Mouse (Mus musculus) monocyte, adult 5-6 weeks (primary cell): ENCODE results near the gene Pih1d1. TPM values are rescaled to one million over a fixed set of nuclear protein-coding genes. Genes with fewer than 3 reads are reported as not detected.
"Not testable (repeated sequence)": the region's sequence is repeated elsewhere in the genome, so short reads cannot be mapped to it uniquely, and the experiment has no call there.

ENCODE experiments used
- ATAC-seq: fragments of 153-309, 156-312 bp; replicated peaks from 2 replicates; pipeline ENCODE4 v1.8.0; 2017; ENCODE audit warnings: mild to moderate bottlenecking; ENCODE audit not compliant: low TSS enrichment, insufficient number of reproducible peaks, severe bottlenecking, poor library complexity, low FRiP score
- total RNA-seq: library from RNA; stranded (forward); fragments of 200-1000, 200-491, 200-594 nt; gene quantifications from 3 replicates; pipeline ENCODE4 v1.2.3, GENCODE M21; 2017

Pih1d1 gene
- total RNA-seq = 23.4 to 37.8 TPM (median 26.8 TPM) in 3 replicates

- peak; percentile 81 for ATAC-seq
Observed at GRCm38 (mm10) chr7:45154096-45154992, at the start of gene Pih1d1, which contains the start of gene Aldh16a1. Pih1d1 (plus strand) TSS chr7:45154303. Aldh16a1 (minus strand) TSS chr7:45154584.

- ATAC-seq = no peak
Observed at GRCm38 (mm10) chr7:45104941-45105340, 49.2 kb upstream of the Pih1d1 start.

- no peak for ATAC-seq
Observed at GRCm38 (mm10) chr7:45105491-45105890, 48.6 kb upstream of the Pih1d1 start.

- no peak for ATAC-seq
Observed at GRCm38 (mm10) chr7:45106441-45106840, 47.7 kb upstream of the Pih1d1 start.

DNA sequence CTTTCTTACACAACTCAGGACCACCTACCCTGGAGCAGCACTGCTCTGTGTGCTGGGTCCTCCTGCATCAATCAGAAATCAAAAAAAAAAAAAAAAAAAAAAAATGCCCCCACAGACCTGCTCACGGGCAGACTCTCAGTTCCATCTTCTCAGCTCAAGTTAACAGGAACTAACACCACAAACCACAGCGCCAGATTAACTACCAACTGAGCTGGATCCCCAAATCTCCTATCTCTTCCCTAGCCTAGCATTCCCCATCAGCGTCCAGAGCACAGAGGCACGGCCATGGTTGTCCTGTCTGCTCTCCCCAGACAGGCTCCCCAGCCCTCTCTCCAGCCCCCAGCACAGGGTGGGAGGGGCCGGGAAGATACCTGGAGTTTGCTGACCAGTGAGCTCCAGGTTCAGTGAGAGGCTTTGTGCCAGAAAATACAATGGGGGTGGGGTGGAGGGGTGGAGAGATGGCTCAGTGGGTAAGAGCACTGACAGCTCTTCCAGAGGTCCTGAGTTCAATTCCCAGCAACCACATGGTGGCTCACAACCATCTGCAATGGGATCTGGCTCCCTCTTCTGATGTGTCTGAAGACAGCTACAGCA is 47.0 kb upstream of the Pih1d1 start:
- no peak for ATAC-seq

DNA sequence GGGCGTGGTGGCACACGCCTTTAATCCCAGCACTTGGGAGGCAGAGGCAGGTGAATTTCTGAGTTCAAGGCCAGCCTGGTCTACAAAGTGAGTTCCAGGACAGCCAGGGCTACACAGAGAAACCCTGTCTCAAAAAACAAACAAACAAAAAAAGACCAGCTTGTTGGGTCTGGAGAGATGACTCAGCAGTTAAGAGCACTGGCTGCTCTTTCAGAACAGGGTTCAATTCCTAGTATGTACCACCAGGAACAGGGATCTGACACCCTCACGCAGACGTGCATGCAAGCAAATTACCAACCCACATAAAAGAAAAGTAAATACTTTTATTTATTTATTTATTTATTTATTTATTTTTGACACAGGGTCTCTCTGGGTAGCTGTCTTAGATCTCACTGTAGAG is 44.0 kb upstream of the Pih1d1 start:
- ATAC-seq = not testable (repeated sequence)

DNA sequence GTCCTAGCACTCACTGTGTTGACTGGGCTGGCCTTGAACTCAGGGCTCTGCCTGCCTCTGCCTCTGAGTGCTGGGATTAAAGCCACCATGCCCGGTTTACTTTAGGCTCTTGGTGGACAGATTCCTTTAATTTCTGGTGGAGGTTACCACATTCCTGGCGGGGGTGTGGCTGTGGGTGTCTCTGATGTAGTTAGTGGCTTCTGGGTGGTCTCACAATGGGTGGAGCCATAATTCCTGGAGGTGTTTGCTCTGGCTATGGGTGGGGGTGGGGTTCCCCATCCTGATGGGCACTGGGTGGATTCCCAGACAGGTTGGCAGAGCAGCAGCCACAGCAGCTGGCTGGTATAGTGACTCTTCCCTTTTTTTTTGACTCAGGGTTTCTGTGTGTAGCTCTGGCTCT is 42.2 kb upstream of the Pih1d1 start:
- ATAC-seq = no peak

- no peak for ATAC-seq
Observed at GRCm38 (mm10) chr7:45112529-45112928, 41.6 kb upstream of the Pih1d1 start.

- ATAC-seq = no peak
Observed at GRCm38 (mm10) chr7:45113476-45113875, 40.6 kb upstream of the Pih1d1 start.

GRCm38 (mm10) chr7:45117566-45117965 is 36.5 kb upstream of the Pih1d1 start:
- no peak for ATAC-seq

GRCm38 (mm10) chr7:45118336-45118735 is 35.8 kb upstream of the Pih1d1 start:
- no peak for ATAC-seq

DNA sequence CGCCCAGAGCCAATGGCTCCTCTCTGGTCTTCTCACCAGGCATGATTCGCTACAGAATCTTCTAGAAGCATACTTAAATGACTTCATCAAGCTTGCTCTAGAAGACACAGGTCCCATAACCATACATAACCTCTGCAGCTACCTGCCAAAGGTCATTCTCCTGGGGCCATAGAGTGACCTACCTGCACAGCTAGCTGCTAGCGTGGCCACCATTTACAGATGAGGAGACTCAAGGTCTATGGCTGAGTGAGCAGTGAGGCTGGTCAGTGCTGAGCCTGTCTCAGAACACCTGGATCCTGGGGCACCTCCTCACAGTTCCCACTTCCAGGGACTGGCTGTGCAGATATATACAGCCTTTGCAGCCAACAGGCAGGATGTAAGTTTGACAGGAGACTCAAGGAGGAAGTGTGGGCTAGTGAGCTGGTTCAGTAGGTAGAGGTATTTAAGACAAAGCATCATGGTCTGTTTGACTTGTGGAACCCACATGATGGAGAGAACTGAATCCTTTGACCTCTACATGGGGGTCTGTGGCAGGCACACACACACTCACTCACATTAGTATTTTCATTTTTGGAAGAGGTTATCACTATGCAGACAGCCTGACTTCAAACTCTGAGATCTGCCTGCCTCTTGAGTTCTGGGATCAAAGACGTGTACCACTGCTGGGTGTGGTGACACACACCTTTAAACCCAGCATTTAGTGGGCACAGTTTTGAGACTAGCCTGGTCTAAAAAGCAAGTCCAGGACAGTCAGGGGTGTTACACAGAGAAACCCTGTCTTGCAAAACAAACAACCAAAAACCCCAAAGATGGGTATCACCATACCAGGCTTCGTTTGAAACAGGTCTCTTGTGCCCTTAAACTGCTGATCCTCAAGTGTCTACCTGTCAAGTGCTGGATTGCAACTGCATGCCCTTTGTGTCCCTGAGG is 34.1 kb upstream of the Pih1d1 start:
- no peak for ATAC-seq

DNA sequence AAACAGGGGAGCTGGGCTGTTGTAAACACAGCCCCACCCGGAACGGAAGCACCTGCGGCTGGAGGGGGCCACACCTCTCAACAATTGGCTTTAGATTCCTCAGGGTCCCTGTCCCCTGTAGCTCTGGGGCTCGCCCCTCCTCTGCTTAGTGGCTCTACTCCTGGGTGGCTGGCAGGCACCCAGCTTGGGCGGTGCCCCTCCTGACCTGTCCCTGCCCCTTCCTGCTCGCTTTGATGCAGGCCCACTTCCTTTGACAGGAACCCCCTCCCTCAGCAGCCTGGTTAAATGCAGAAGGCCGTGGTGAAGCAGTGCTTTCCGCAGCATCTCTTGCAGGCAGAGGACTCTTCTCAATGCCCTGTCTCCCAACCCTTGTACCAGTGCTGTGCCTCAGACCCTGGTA is 32.7 kb upstream of the Pih1d1 start:
- 0 out of 2 replicates have a peak, but pooled peaks have one; percentile 5 for ATAC-seq

GRCm38 (mm10) chr7:45121966-45122365 is 32.1 kb upstream of the Pih1d1 start:
- no peak for ATAC-seq

- ATAC-seq = no peak
Observed at GRCm38 (mm10) chr7:45122561-45123185, 31.4 kb upstream of the Pih1d1 start.

GRCm38 (mm10) chr7:45123186-45123570 is 30.9 kb upstream of the Pih1d1 start:
- no peak for ATAC-seq

DNA sequence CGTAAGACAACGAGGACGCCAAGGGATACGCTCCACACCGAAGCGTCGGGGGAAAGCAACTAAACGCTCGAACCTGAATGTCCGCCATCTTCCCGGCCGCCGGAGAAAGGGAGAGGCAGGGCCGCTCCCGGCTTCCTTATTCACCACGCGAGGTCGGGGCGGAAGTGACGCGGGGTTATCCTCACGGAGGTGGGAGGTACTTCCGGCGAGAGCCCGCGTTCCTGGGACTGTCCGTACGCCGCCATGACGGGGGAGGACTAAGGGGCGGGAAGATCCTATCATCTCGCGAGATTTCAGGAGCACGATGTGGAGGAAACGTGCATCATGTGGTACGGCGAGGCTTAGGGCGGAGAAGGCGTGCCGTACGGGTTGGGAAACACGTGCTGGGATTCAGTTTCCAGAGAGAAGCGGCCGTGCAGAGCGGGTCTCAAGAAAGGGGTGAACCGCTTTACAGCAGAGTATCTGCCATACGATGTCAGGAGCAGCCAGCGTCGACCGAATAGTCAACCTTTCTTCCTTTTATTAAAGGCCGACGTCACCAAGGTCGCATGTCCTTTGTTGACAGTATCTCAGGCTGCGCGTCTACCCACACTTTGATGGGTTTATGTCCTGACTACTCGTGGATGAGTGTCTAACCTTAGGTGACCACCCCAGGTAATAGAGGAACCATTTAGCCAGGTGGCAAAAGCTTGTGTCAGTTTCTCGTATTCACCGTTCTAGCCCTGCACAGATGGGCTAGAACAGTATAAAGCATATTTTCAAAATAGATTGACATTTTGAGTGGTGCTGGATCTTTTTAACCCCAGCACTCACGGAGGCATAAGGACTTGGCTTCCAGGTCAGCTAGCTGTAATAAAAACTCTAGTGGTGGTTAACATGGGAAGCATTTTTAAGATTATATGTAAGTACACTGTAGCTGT is 29.6 kb upstream of the Pih1d1 start, which contains the start of gene Rps11:
Gene Rps11, minus strand, starts transcription at position 216 of the 920 bp plus-strand sequence.
- ATAC-seq = peak; percentile 81
